Mouse (Mus musculus) liver, embryonic 12.5 days (tissue): ENCODE data around the gene Sobp. TPM values are rescaled to one million over a fixed set of nuclear protein-coding genes. Genes with fewer than 3 reads are reported as not detected.

Experiments used
- ATAC-seq: fragments of 200-750 bp; cut with Nextera tagmentation; 2 replicates; pipeline ENCODE4 v1.8.0; 2017; ENCODE audit warnings: moderate number of reproducible peaks, mild to moderate bottlenecking, moderate library complexity
- H3K27ac ChIP-seq: fragments of 300-500 bp; sonication (generic); 2 replicates; pipeline ENCODE4 v1.5.1; 2016; ENCODE audit warnings: mild to moderate bottlenecking
- H3K27me3 ChIP-seq: fragments of 300-500 bp; sonication (generic); replicated peaks from 2 replicates; pipeline ENCODE4 v1.6.1; 2016; ENCODE audit warnings: mild to moderate bottlenecking, moderate library complexity
- H3K36me3 ChIP-seq: fragments of 300-500 bp; sonication (generic); 2 replicates; pipeline ENCODE4 v1.6.1; 2016; ENCODE audit warnings: mild to moderate bottlenecking, moderate library complexity
- H3K4me1 ChIP-seq: fragments of 300-500 bp; sonication (generic); 2 replicates; pipeline ENCODE4 v1.6.1; 2016
- H3K4me2 ChIP-seq: fragments of 300-500 bp; sonication (generic); 2 replicates; pipeline ENCODE4 v1.6.1; 2016; ENCODE audit warnings: mild to moderate bottlenecking, moderate library complexity
- H3K4me3 ChIP-seq: fragments of 300-500 bp; sonication (generic); 2 replicates; pipeline ENCODE4 v1.5.1; 2016; ENCODE audit warnings: mild to moderate bottlenecking, moderate library complexity
- H3K9ac ChIP-seq: fragments of 300-500 bp; sonication (generic); 2 replicates; pipeline ENCODE4 v1.6.1; 2016; ENCODE audit warnings: mild to moderate bottlenecking, moderate library complexity
- H3K9me3 ChIP-seq: fragments of 300-500 bp; sonication (generic); replicated peaks from 2 replicates; pipeline ENCODE4 v1.6.1; 2016; ENCODE audit warnings: mild to moderate bottlenecking, moderate library complexity
- WGBS: fragments of 180-500 bp; shearing (Covaris S2); methylation state at CpG from one replicate; pipeline ENCODE4 v1.1.7; 2016; ENCODE audit not compliant: insufficient replicate concordance; 5-methylcytosine and 5-hydroxymethylcytosine counted together
- polyA plus RNA-seq: library from polyadenylated mRNA; unstranded; fragments of >200 nt; fragmentation: Nextera tagmentation; extraction: Ambion mirVana; gene quantifications from 2 replicates; pipeline ENCODE4 v1.2.1, GENCODE M21; 2016

The Sobp gene
- polyA plus RNA-seq, 1 experiment from 2014 or later, result 0.04 TPM

- Histone ChIP-seq H3K9me3 (no peaks in the 10 kb centered on the region), H3K4me2 (peak overlapping the region; percentile 77), H3K4me3 (peak overlapping the region; percentile 57), H3K4me1 (0 out of 2 replicates have a peak, but pooled peaks cover 9% of the 10 kb centered on the region), H3K36me3 (no peaks in the 10 kb centered on the region), H3K9ac (peak overlapping the region; percentile 39; the same call in 1 of the 2 replicates), H3K27me3 (peaks cover 91% of the 10 kb centered on the region), H3K27ac (no peak overlapping the region)
- WGBS, result under 1% methylated on average over 34 of the region's 38 CpGs
- no peak for ATAC-seq
Observed at GRCm38 (mm10) chr10:43173828-43174325, 453 bp downstream of the Sobp start.

- H3K4me1 ChIP-seq, result 0 out of 2 replicates have a peak, but pooled peaks cover 9% of the 10 kb centered on the region
- no peaks in the 10 kb centered on the region for H3K36me3 ChIP-seq
- no peaks in the 10 kb centered on the region for H3K9me3 ChIP-seq
- under 1% methylated on average over 53 of the region's 53 CpGs for WGBS
- peak overlapping the region; percentile 77 for H3K4me2 ChIP-seq
- no peak for ATAC-seq
- no peak overlapping the region for H3K9ac ChIP-seq
- H3K27ac ChIP-seq, result no peak overlapping the region
- peak overlapping the region; percentile 57 for H3K4me3 ChIP-seq
- peaks cover 89% of the 10 kb centered on the region for H3K27me3 ChIP-seq
Observed at GRCm38 (mm10) chr10:43173141-43173827, 1.0 kb downstream of the Sobp start.

- Histone ChIP-seq H3K4me1 (0 out of 2 replicates have a peak, but pooled peaks cover 9% of the 10 kb centered on the region), H3K9ac (no peak overlapping the region), H3K27me3 (peaks cover 91% of the 10 kb centered on the region), H3K4me3 (no peak overlapping the region), H3K27ac (no peak overlapping the region), H3K9me3 (no peaks in the 10 kb centered on the region), H3K36me3 (no peaks in the 10 kb centered on the region), H3K4me2 (peak overlapping the region; percentile 77; the same call in 1 of the 2 replicates)
- ATAC-seq, result no peak
- WGBS, result 8% methylated on average over 8 of the region's 8 CpGs
Observed at GRCm38 (mm10) chr10:43172554-43172953, 1.8 kb downstream of the Sobp start.

GRCm38 (mm10) chr10:43172066-43172465, 2.3 kb downstream of the Sobp start:
- ATAC-seq, result no peak
- Histone ChIP-seq H3K4me3 (no peak overlapping the region), H3K9ac (no peak overlapping the region), H3K27me3 (peaks cover 89% of the 10 kb centered on the region), H3K36me3 (no peaks in the 10 kb centered on the region), H3K4me2 (no peak overlapping the region), H3K4me1 (0 out of 2 replicates have a peak, but pooled peaks cover 9% of the 10 kb centered on the region), H3K27ac (no peak overlapping the region), H3K9me3 (no peaks in the 10 kb centered on the region)
- WGBS, result 6% methylated on average over 7 of the region's 7 CpGs

- no peaks in the 10 kb centered on the region for H3K9me3 ChIP-seq
- peaks cover 80% of the 10 kb centered on the region for H3K27me3 ChIP-seq
- WGBS, result 4% methylated on average over 8 of the region's 8 CpGs
- H3K36me3 ChIP-seq, result no peaks in the 10 kb centered on the region
- H3K4me3 ChIP-seq, result no peak overlapping the region
- ATAC-seq, result no peak
- no peak overlapping the region for H3K4me2 ChIP-seq
- H3K9ac ChIP-seq, result no peak overlapping the region
- H3K27ac ChIP-seq, result no peak overlapping the region
- H3K4me1 ChIP-seq, result 0 out of 2 replicates have a peak, but pooled peaks cover 9% of the 10 kb centered on the region
Observed at GRCm38 (mm10) chr10:43171106-43171505, 3.2 kb downstream of the Sobp start.

- H3K9ac ChIP-seq, result no peak overlapping the region
- H3K4me2 ChIP-seq, result no peak overlapping the region
- no peaks in the 10 kb centered on the region for H3K36me3 ChIP-seq
- H3K4me1 ChIP-seq, result 0 out of 2 replicates have a peak, but pooled peaks cover 6% of the 10 kb centered on the region
- ATAC-seq, result no peak
- no peak overlapping the region for H3K27ac ChIP-seq
- peaks cover 58% of the 10 kb centered on the region for H3K27me3 ChIP-seq
- H3K9me3 ChIP-seq, result no peaks in the 10 kb centered on the region
- WGBS, result 68% methylated on average over 7 of the region's 7 CpGs
- no peak overlapping the region for H3K4me3 ChIP-seq
Observed at GRCm38 (mm10) chr10:43168847-43169246, 5.5 kb downstream of the Sobp start.

- H3K9ac ChIP-seq, result no peak overlapping the region
- WGBS, result 76% methylated on average over 3 of the region's 3 CpGs
- no peak overlapping the region for H3K27ac ChIP-seq
- peaks cover 37% of the 10 kb centered on the region for H3K27me3 ChIP-seq
- peaks cover 5% of the 10 kb centered on the region; the same call in 1 of the 2 replicates for H3K9me3 ChIP-seq
- H3K4me3 ChIP-seq, result no peak overlapping the region
- ATAC-seq, result no peak
- no peaks in the 10 kb centered on the region for H3K36me3 ChIP-seq
- H3K4me1 ChIP-seq, result no peaks in the 10 kb centered on the region
- no peak overlapping the region for H3K4me2 ChIP-seq
Observed at GRCm38 (mm10) chr10:43166817-43167216, 7.5 kb downstream of the Sobp start.

GRCm38 (mm10) chr10:43166146-43166545, 8.2 kb downstream of the Sobp start:
- Histone ChIP-seq H3K4me1 (no peaks in the 10 kb centered on the region), H3K4me3 (no peak overlapping the region), H3K27me3 (peaks cover 32% of the 10 kb centered on the region), H3K9me3 (peaks cover 5% of the 10 kb centered on the region; the same call in 1 of the 2 replicates), H3K9ac (no peak overlapping the region), H3K36me3 (no peaks in the 10 kb centered on the region), H3K4me2 (no peak overlapping the region), H3K27ac (no peak overlapping the region)
- WGBS, result 67% methylated on average over 1 of the region's 1 CpGs
- ATAC-seq, result no peak

- H3K27me3 ChIP-seq, result peaks cover 18% of the 10 kb centered on the region
- 78% methylated on average over 2 of the region's 2 CpGs for WGBS
- peaks cover 5% of the 10 kb centered on the region; the same call in 1 of the 2 replicates for H3K9me3 ChIP-seq
- H3K4me1 ChIP-seq, result no peaks in the 10 kb centered on the region
- no peak overlapping the region for H3K4me2 ChIP-seq
- no peak overlapping the region for H3K27ac ChIP-seq
- no peak overlapping the region for H3K9ac ChIP-seq
- H3K4me3 ChIP-seq, result no peak overlapping the region
- no peaks in the 10 kb centered on the region for H3K36me3 ChIP-seq
- no peak for ATAC-seq
Observed at GRCm38 (mm10) chr10:43164406-43164805, 9.9 kb downstream of the Sobp start.

GRCm38 (mm10) chr10:43162318-43162717, 12.0 kb downstream of the Sobp start:
- H3K9me3 ChIP-seq, result peaks cover 5% of the 10 kb centered on the region; the same call in 1 of the 2 replicates
- 0 out of 2 replicates have a peak, but pooled peaks cover 3% of the 10 kb centered on the region for H3K27me3 ChIP-seq
- no peaks in the 10 kb centered on the region for H3K36me3 ChIP-seq
- no peak overlapping the region for H3K4me3 ChIP-seq
- ATAC-seq, result no peak
- no peaks in the 10 kb centered on the region for H3K4me1 ChIP-seq
- WGBS, result 82% methylated on average over 12 of the region's 12 CpGs
- H3K9ac ChIP-seq, result no peak overlapping the region
- H3K4me2 ChIP-seq, result no peak overlapping the region
- H3K27ac ChIP-seq, result no peak overlapping the region

GRCm38 (mm10) chr10:43159333-43159732, 15.0 kb downstream of the Sobp start:
- Histone ChIP-seq H3K4me1 (no peaks in the 10 kb centered on the region), H3K4me2 (no peak overlapping the region), H3K9ac (no peak overlapping the region), H3K27ac (no peak overlapping the region), H3K27me3 (0 out of 2 replicates have a peak, but pooled peaks cover 3% of the 10 kb centered on the region), H3K4me3 (no peak overlapping the region), H3K36me3 (no peaks in the 10 kb centered on the region), H3K9me3 (peaks cover 5% of the 10 kb centered on the region; the same call in 1 of the 2 replicates)
- 69% methylated on average over 5 of the region's 5 CpGs for WGBS
- no peak for ATAC-seq

- Histone ChIP-seq H3K9me3 (peaks cover 5% of the 10 kb centered on the region; the same call in 1 of the 2 replicates), H3K4me3 (no peak overlapping the region), H3K9ac (no peak overlapping the region), H3K27ac (no peak overlapping the region), H3K36me3 (no peaks in the 10 kb centered on the region), H3K27me3 (0 out of 2 replicates have a peak, but pooled peaks cover 3% of the 10 kb centered on the region), H3K4me1 (no peaks in the 10 kb centered on the region), H3K4me2 (no peak overlapping the region)
- no peak for ATAC-seq
- 58% methylated on average over 5 of the region's 5 CpGs for WGBS
Observed at GRCm38 (mm10) chr10:43158917-43159316, 15.4 kb downstream of the Sobp start.
